Mouse (Mus musculus): ENCODE measurements around the gene E030030I06Rik.
"Not testable (repeated sequence)": the region's sequence is repeated elsewhere in the genome, so short reads cannot be mapped to it uniquely, and the experiment has no call there.

The E030030I06Rik gene

DNA sequence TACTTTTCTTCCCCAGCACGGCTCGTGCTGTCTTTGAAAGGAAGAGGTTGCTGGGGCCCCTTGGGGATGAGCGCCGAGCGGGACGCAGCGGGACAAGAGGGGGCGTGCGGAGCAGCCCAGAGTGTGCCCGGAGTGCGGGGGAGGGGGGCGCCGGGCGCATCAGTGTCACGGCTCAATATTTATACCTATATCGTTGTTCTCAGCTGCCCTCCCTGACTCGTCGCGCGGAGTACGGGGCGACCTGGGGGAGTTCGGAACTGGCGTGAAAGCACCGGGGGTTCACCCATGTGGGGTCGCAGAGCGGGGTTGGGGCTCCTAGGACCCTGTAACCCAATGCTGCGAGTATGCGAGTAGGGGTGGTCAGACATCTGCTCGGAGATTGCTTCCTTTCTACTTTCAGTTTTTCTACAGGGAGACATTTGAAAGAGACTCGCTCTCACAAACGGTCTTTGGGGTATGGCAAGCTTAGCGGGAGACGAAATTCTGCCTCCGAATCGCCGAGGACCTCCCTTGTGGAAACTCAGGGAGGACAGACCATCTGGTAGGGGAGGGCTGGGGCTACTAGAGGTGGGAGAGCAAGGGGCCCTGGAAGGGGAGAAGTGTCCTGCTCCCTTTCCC is at the start of gene E030030I06Rik:
Gene E030030I06Rik (minus strand): TSS at position 198 of the 618 bp plus-strand sequence.
- DNase-seq (ENCODE audit: low spot score in 2 of 2): peak in 1 of 2 experiments; percentile 22

GRCm38 (mm10) chr10:22191035-22191434 is 42.0 kb upstream of the E030030I06Rik start:
- not testable (repeated sequence) for DNase-seq (ENCODE audit: low spot score in 2 of 2)

DNA sequence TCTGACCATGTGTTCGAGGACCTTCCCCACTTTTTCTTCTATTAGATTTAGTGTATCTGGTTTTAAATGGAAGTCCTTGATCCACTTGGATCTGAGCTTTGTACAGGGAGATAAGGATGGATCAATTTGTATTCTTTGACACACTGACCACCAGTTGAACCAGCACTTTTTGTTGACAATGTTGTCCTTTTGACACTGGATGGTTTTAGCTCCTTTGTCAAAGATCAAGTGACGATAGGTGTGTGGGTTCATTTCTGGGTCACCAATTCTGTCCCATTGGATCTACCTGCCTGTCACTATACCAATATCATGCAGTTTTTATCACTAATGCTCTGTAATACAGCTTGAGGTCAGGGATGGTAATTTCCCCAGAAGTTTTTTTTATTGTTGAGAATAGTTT is 27.4 kb upstream of the E030030I06Rik start:
- not testable (repeated sequence) for DNase-seq (ENCODE audit: low spot score in 2 of 2)

- DNase-seq (ENCODE audit: low spot score in 2 of 2): not testable (repeated sequence)
These were observed 25.1 kb upstream of the E030030I06Rik start for GRCm38 (mm10) chr10:22174190-22174487.

DNA sequence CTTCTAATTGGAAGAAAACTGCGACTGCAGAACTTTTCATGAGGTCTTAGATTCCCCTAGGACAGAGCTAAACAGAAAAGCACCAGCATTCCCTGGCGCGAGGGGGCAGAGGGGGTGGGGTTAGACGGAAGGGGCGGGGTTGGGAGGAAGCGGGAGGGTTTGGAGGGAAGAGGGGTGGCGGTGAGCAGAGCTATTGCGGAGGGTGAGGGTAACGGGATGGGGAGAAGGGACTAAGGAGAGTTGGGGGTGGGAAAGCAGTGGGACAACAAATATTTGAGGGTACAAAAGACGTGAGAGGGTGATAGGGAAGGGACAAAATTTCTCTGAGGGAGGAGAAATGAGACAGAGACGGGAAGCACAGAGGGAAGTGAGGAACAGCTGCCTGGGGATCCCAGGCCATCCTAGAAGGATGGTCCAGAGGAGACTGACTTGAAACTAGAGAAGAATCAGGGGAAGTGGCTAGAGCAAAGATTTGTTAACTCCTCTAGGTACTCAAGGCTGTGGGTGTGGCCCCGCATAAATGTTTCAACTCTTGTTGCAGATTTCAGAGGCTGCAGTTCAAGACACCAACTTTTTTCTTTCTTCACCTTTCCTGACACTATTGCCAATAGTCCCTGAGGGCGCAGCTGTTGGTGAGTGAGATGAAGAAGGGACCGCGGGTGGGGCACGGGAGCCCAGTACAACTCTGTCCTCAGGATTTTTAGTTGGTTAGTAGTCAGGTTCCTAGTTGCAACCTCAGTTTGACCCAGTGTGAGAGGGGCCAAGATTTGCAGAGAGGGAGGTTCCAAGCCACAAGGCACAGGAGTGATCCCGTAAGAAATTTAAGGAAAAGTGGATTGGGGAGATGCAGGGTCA is 24.5 kb upstream of the E030030I06Rik start:
- DNase-seq (ENCODE audit: low spot score in 2 of 2): not testable (repeated sequence)

GRCm38 (mm10) chr10:22172431-22173334 is 23.6 kb upstream of the E030030I06Rik start:
- not testable (repeated sequence) for DNase-seq (ENCODE audit: low spot score in 2 of 2)

GRCm38 (mm10) chr10:22169116-22169515 is 20.0 kb upstream of the E030030I06Rik start:
- DNase-seq (ENCODE audit: low spot score in 2 of 2): not testable (repeated sequence)

DNA sequence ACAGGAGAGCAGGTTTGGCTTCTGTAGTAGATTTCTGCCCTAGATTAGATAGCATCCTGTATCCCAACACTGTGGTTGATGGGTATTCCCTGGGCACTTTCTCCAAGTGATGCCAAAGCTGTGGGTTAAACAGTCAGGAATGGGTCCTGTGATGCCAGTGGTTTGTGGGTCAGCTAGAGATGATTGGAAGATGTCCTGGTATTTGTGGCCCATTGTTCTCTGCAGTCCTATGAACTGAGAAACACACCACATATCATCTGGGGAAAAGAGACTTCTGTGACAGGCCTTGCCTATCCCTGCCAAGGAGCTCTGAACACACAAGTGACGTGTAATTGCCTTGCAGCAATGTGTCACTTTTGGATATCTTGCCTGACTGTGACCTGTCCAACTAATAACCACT is 18.0 kb upstream of the E030030I06Rik start:
- DNase-seq (ENCODE audit: low spot score in 2 of 2): not testable (repeated sequence)

- DNase-seq (ENCODE audit: low spot score in 2 of 2): not testable (repeated sequence)
These were observed 17.0 kb upstream of the E030030I06Rik start for GRCm38 (mm10) chr10:22166025-22166424.

DNA sequence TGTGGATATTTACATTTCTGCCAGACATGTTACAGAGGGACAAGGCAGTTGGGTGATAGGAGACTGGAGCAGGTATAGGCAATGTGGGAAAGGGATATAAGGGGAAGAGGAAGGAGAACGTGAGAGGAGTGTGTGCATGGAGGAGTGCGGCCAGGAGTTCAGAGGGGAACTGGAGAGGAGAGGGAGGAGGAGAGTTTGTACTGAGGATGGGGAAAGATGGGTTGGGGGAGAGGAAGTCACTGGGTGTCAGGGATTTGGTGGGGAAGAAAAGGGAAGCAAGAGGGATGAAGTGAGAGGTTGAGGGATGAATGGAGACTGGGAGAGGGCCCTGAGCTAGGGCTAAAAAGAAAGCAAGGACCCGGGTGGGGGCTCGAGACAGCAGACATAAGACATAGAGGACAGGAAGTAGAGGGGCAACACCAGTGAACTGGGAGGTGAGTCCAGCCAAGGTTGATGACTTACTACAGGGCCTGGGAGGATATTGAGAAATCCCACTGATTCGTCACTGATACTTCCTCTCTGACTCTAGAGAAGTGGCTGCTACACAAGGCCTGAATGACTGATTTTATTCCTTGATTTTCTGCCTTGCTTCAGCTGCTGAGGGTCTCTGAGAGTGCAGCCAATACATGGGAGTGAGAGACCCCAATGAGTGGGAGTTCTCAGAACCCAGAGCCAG is 16.4 kb upstream of the E030030I06Rik start:
- not testable (repeated sequence) for DNase-seq (ENCODE audit: low spot score in 2 of 2)

- peak; percentile 48 to 74 for DNase-seq (ENCODE audit: low spot score in 2 of 2)
These were observed 14.9 kb upstream of the E030030I06Rik start for GRCm38 (mm10) chr10:22163705-22164583.

GRCm38 (mm10) chr10:22163279-22163678 is 14.2 kb upstream of the E030030I06Rik start:
- DNase-seq (ENCODE audit: low spot score in 2 of 2): not testable (repeated sequence)

- no peak for DNase-seq (ENCODE audit: low spot score in 2 of 2)
These were observed 10.6 kb upstream of the E030030I06Rik start for GRCm38 (mm10) chr10:22159581-22160140.

- no peak for DNase-seq (ENCODE audit: low spot score in 2 of 2)
These were observed 10.1 kb upstream of the E030030I06Rik start for GRCm38 (mm10) chr10:22159131-22159561.

DNA sequence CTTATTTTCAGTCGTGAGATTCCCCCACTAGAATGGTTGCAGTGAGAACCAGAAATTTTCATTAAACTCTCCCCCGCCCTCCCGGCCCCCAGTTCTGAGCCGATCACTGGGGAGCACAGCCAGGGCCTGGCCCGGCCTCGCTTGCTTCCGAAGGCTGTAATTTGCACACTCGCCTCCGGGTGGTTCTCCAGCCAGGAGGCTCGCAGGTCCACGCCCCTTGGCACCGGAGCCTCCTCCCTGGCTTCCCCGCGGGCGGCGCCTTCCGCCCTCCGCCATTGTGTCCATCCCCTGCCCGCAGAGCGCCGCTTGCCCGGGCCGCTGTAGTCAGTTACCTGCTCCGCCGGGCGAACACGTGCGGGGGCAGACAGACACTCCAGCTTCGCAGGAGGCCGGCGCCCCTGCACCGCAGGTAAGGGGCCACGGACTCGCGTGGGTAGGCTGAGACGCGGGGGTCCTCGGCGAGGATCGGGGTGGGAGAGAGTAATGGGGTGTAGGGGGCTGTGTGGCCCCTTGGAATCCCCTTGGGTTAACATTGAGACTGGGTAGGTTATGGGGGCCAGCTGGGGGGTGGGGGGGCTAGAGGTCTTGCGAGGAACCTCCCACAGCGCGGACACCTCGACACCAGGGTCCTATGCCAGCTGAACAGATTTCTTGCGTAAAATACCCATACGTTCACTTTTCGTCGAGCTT is 9.4 kb upstream of the E030030I06Rik start, which contains the start of the genes Raet1e and H60b:
Gene Raet1e (plus strand): TSS at position 260 of the 690 bp plus-strand sequence.
Gene H60b (plus strand): TSS at position 277 of the 690 bp plus-strand sequence.
- peak in 1 of 2 experiments; percentile 22 for DNase-seq (ENCODE audit: low spot score in 2 of 2)

- DNase-seq (ENCODE audit: low spot score in 2 of 2): no peak
These were observed 6.1 kb upstream of the E030030I06Rik start for GRCm38 (mm10) chr10:22154871-22155799.

DNA sequence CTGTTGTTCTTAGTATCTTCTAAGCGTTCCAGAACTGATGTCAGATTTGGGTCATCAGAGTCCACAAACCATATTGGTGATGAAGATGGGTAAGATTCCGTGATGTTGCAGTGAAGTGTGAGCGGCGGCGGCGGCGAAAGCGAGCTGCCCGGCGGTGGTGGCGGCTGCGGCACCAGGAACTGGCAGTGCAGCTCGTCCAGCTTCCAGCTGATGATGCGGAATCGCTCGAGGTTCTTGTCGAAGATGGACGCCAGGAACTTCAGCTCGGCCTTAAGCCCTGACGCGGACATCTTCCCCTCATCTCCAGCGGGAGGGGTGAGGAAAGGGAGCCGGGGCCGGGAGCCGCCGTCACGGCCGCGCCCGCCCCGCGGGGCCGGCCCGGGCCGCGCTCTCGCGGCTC is 5.1 kb upstream of the E030030I06Rik start:
- not testable (repeated sequence) for DNase-seq (ENCODE audit: low spot score in 2 of 2)

- DNase-seq (ENCODE audit: low spot score in 2 of 2): not testable (repeated sequence)
These were observed 4.1 kb upstream of the E030030I06Rik start for GRCm38 (mm10) chr10:22153147-22153690.
